13 mouse cellular contexts compared by ENCODE assay signal in genomic region chr9:8977775-8978174, GRCm38 (mm10). TPM values are rescaled to one million over a fixed set of nuclear protein-coding genes. Genes with fewer than 3 reads are reported as not detected.
DNase-seq lines count a peak whose midpoint lies in the region; ATAC-seq and TF ChIP-seq lines count a peak whose summit lies in the region.
"Had no signal": no experiment of that assay in that cellular context is flagged by ENCODE, and none has a peak within 500 bp of the region (broad histone marks: within the 10 kb centered on the region; RNA-seq: fewer than 3 reads in every experiment).

No protein-coding gene starts in this region.

- H3K9me3 ChIP-seq in forebrain, embryonic 14.5 days (replicated peaks; ENCODE audit: control insufficient read depth, low read length) = no peaks in the 10 kb centered on the region
- H3K9me3 ChIP-seq: embryonic facial prominence, embryonic 12.5 days had no signal

- intact Hi-C loops in left cerebral cortex, postnatal 4 days (cut with DNase I) = no loop called here
- intact Hi-C loops in left cerebral cortex, postnatal 10 days (cut with DNase I) = no loop called here

- DNase-seq in left cerebral cortex, adult 18-20 months (ENCODE audit: low spot score in 2 of 2) = peak; percentile 25 to 35
- no peak for DNase-seq in left cerebral cortex, postnatal 4 days
- peak; percentile 51 for DNase-seq in forebrain, embryonic 14.5 days (ENCODE audit: low spot score)
- DNase-seq in left cerebral cortex, postnatal 10 days (ENCODE audit: extremely low spot score in 1 of 2, low spot score in 2 of 2) = peak; percentile 53 to 56
- DNase-seq in right cerebral cortex, postnatal 25 days = peak; percentile 40
- no peak for DNase-seq in adrenal gland, postnatal 14 days
- DNase-seq in cerebellum, adult 2 months = no peak
- DNase-seq: heart, adult 2 months; heart, postnatal 14 days; kidney, adult 2 months; lung, adult 18-20 months had no signal

- H3K4me3 ChIP-seq in forebrain, embryonic 14.5 days (ENCODE audit: low read depth, low read length) = no peak overlapping the region
- no peak overlapping the region for H3K4me3 ChIP-seq in cerebellum, adult 2 months (replicated peaks; ENCODE audit: insufficient read depth, low read depth, low read length)
- H3K4me3 ChIP-seq: embryonic facial prominence, embryonic 12.5 days; heart, adult 2 months had no signal

- H3K27me3 ChIP-seq in forebrain, embryonic 14.5 days (replicated peaks; ENCODE audit: control insufficient read depth, insufficient read depth, low read length) = no peaks in the 10 kb centered on the region
- H3K27me3 ChIP-seq in cerebellum, adult 2 months (ENCODE audit: control insufficient read depth, insufficient read depth, low read length) = no peaks in the 10 kb centered on the region
- H3K27me3 ChIP-seq: embryonic facial prominence, embryonic 12.5 days had no signal

- no peak overlapping the region for H3K4me2 ChIP-seq in forebrain, embryonic 14.5 days (ENCODE audit: low read length)
- H3K4me2 ChIP-seq: embryonic facial prominence, embryonic 12.5 days had no signal

- no peaks in the 10 kb centered on the region for H3K4me1 ChIP-seq in forebrain, embryonic 14.5 days (ENCODE audit: control insufficient read depth, insufficient read depth, low read length)
- H3K4me1 ChIP-seq in cerebellum, adult 2 months (ENCODE audit: control insufficient read depth, insufficient read depth, low read length) = no peaks in the 10 kb centered on the region
- H3K4me1 ChIP-seq: embryonic facial prominence, embryonic 12.5 days had no signal

- no peak overlapping the region for H3K27ac ChIP-seq in forebrain, embryonic 14.5 days (ENCODE audit: low read depth, low read length)
- H3K27ac ChIP-seq in cerebellum, adult 2 months (ENCODE audit: insufficient read depth, low read length) = no peak overlapping the region
- H3K27ac ChIP-seq: embryonic facial prominence, embryonic 12.5 days; heart, adult 2 months had no signal

- no peak for TF ChIP-seq CTCF in cerebellum, adult 2 months (IDR thresholded peaks at IDR 0.05; ENCODE audit: borderline replicate concordance, insufficient read depth, low read depth, low read length)

- ATAC-seq in forebrain, embryonic 14.5 days = peak; percentile 32; the same call in 1 of the 2 replicates

- no peak for TF ChIP-seq POLR2A in cerebellum, adult 2 months (IDR thresholded peaks at IDR 0.05; ENCODE audit: borderline replicate concordance, insufficient read depth, low read length)

- WGBS in forebrain, embryonic 14.5 days = 26% methylated on average over 2 of the region's 2 CpGs
- whole genome bisulfite sequencing in cerebellum, adult 2 months = 34% methylated on average over 2 of the region's 2 CpGs

- H3K36me3 ChIP-seq in forebrain, embryonic 14.5 days (ENCODE audit: control insufficient read depth, insufficient read depth, low read length) = no peaks in the 10 kb centered on the region
- H3K36me3 ChIP-seq: embryonic facial prominence, embryonic 12.5 days had no signal

- H3K9ac ChIP-seq in forebrain, embryonic 14.5 days (ENCODE audit: low read length) = no peak overlapping the region
- H3K9ac ChIP-seq: embryonic facial prominence, embryonic 12.5 days had no signal

RNA-seq across cellular contexts. Expression of gene Gm16485, which starts 6.2 kb away (rescaled TPM):
- 10 to 100 TPM; 12.2 to 13.6 TPM for total RNA-seq in left cerebral cortex, adult 18-20 months (2021)
- 1 to 10 TPM; 2.1 to 2.6 TPM for total RNA-seq in left cerebral cortex, postnatal 4 days (2021)
- 0.14 TPM in 1 of 2 replicates, not detected in the other for polyA plus RNA-seq in forebrain, embryonic 14.5 days (2014; fragmentation: Nextera tagmentation; extraction: Ambion mirVana)
- total RNA-seq in left cerebral cortex, postnatal 10 days (2021) = 1 to 10 TPM; 6.0 TPM
- 0.08 TPM in 1 of 2 replicates, not detected in the other for total RNA-seq in adrenal gland, postnatal 14 days (2021)
- 3.6 and 4.0 TPM in 2 replicates for polyA plus RNA-seq in cerebellum, adult 2 months (2012; rRNA removed)
- total RNA-seq: heart, adult 2 months; heart, postnatal 14 days; megakaryocyte, adult 5-6 weeks had no signal
- polyA plus RNA-seq: heart, adult 2 months had no signal

Comparison
In these comparisons a context has a peak if more than half of its experiments do, and no peak if none do; other contexts are left out.
1. DNase-seq: peak in left cerebral cortex, adult 18-20 months (2 of 2), forebrain, embryonic 14.5 days (single experiment), left cerebral cortex, postnatal 10 days (2 of 2) and right cerebral cortex, postnatal 25 days (single experiment); none in left cerebral cortex, postnatal 4 days (single experiment), adrenal gland, postnatal 14 days (single experiment) and cerebellum, adult 2 months (0 of 2).